9 mouse cellular contexts compared by ENCODE assay signal in the genomic region with DNA sequence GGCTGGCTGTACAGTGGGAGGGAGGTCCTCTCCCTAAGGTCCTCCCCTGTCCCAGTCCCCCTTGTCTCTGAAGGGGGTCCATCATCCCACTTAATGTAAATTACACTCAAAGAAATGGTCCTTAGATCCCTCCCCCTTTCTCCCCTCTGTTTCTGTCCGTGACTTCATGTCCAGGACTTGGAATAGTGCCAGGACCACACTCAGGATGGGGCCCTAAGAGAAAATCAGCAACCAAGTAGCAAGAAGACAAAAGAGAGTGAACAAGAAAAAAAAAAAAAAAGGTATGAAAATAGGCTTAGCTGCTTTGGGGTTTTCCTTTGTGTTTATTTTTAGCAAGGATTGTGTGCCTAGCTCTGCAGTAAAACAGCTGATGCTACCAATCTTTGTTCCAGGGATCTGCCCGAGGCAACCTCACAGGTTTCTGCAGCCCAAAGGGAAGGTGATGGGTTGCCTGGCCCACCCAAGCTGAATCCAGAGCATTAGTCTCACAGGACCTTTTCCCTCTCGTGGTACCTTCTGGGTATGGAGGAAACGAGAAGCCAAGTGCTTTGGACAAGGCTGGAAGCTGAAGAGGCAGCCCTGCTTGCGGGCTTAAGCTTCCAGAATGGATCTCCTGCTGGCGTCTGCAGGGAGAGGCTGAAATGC. TPM values are rescaled to one million over a fixed set of nuclear protein-coding genes. Genes with fewer than 3 reads are reported as not detected.
DNase-seq lines count a peak whose midpoint lies in the region; ATAC-seq lines count a peak whose summit lies in the region.
"Had no signal": no experiment of that assay in that cellular context is flagged by ENCODE, and none has a peak within 500 bp of the region (broad histone marks: within the 10 kb centered on the region; RNA-seq: fewer than 3 reads in every experiment).

No protein-coding gene starts in this region.

- DNase-seq in forebrain, embryonic 10.5 days (ENCODE audit: extremely low spot score, low spot score): no peak
- DNase-seq in kidney, postnatal 25 days: no peak
- peak; percentile 34 for DNase-seq in MN1 (ENCODE audit: low spot score)
- no peak for DNase-seq in liver
- DNase-seq in frontal cortex, postnatal 10 days (ENCODE audit: low spot score in 2 of 2): no peak
- DNase-seq: lung, postnatal 4 days had no signal

- no peak for ATAC-seq in forebrain, embryonic 16.5 days
- no peak for ATAC-seq in kidney, embryonic 16.5 days (ENCODE audit: low FRiP score, low TSS enrichment)
- ATAC-seq in midbrain, embryonic 12.5 days (ENCODE audit: low FRiP score, low read depth): no peak

- H3K4me3 ChIP-seq in forebrain, embryonic 16.5 days (replicated peaks; ENCODE audit: low read length): no peak overlapping the region
- H3K4me3 ChIP-seq in forebrain, embryonic 10.5 days: no peak overlapping the region
- no peak overlapping the region for H3K4me3 ChIP-seq in kidney, embryonic 16.5 days (ENCODE audit: low read length)
- no peak overlapping the region for H3K4me3 ChIP-seq in midbrain, embryonic 12.5 days

- H3K4me1 ChIP-seq in forebrain, embryonic 16.5 days (replicated peaks; ENCODE audit: control insufficient read depth, insufficient read depth, low read length): peaks cover 18% of the 10 kb centered on the region
- H3K4me1 ChIP-seq in forebrain, embryonic 10.5 days: peaks cover 34% of the 10 kb centered on the region
- peaks cover 31% of the 10 kb centered on the region for H3K4me1 ChIP-seq in kidney, embryonic 16.5 days (ENCODE audit: insufficient read depth, low read length)
- H3K4me1 ChIP-seq in midbrain, embryonic 12.5 days: peaks cover 23% of the 10 kb centered on the region; the same call in 1 of the 2 replicates

- no peaks in the 10 kb centered on the region for H3K27me3 ChIP-seq in forebrain, embryonic 16.5 days (replicated peaks; ENCODE audit: control insufficient read depth, insufficient read depth, low read length)
- H3K27me3 ChIP-seq in forebrain, embryonic 10.5 days (ENCODE audit: poor library complexity, severe bottlenecking): peaks cover 5% of the 10 kb centered on the region; the same call in 1 of the 2 replicates
- no peaks in the 10 kb centered on the region for H3K27me3 ChIP-seq in kidney, embryonic 16.5 days (ENCODE audit: insufficient read depth, low read length)
- H3K27me3 ChIP-seq in midbrain, embryonic 12.5 days: peaks cover 16% of the 10 kb centered on the region

- WGBS in forebrain, embryonic 16.5 days: 42% methylated on average over 6 of the region's 6 CpGs
- 79% methylated on average over 6 of the region's 6 CpGs for WGBS in forebrain, embryonic 10.5 days
- 48% methylated on average over 6 of the region's 6 CpGs for WGBS in kidney, embryonic 16.5 days
- WGBS in midbrain, embryonic 12.5 days: 64% methylated on average over 6 of the region's 6 CpGs

- no peak overlapping the region for H3K9ac ChIP-seq in forebrain, embryonic 16.5 days (replicated peaks; ENCODE audit: low read depth, low read length)
- H3K9ac ChIP-seq in kidney, embryonic 16.5 days (replicated peaks; ENCODE audit: low read length): no peak overlapping the region
- peak overlapping the region; percentile 20; the same call in 1 of the 2 replicates for H3K9ac ChIP-seq in midbrain, embryonic 12.5 days (replicated peaks)

- H3K9me3 ChIP-seq in forebrain, embryonic 16.5 days (ENCODE audit: control insufficient read depth, low read length): peaks cover 4% of the 10 kb centered on the region; the same call in 1 of the 2 replicates
- peaks cover 6% of the 10 kb centered on the region; the same call in 1 of the 2 replicates for H3K9me3 ChIP-seq in forebrain, embryonic 10.5 days
- H3K9me3 ChIP-seq in kidney, embryonic 16.5 days (ENCODE audit: low read length): no peaks in the 10 kb centered on the region
- peaks cover 5% of the 10 kb centered on the region; the same call in 1 of the 2 replicates for H3K9me3 ChIP-seq in midbrain, embryonic 12.5 days

- H3K36me3 ChIP-seq in forebrain, embryonic 16.5 days (ENCODE audit: control insufficient read depth, insufficient read depth): no peaks in the 10 kb centered on the region
- no peaks in the 10 kb centered on the region for H3K36me3 ChIP-seq in forebrain, embryonic 10.5 days (replicated peaks)
- H3K36me3 ChIP-seq in kidney, embryonic 16.5 days (ENCODE audit: insufficient read depth, low read length): no peaks in the 10 kb centered on the region
- no peaks in the 10 kb centered on the region for H3K36me3 ChIP-seq in midbrain, embryonic 12.5 days

- no peak overlapping the region for H3K4me2 ChIP-seq in forebrain, embryonic 16.5 days (ENCODE audit: low read length)
- H3K4me2 ChIP-seq in kidney, embryonic 16.5 days (replicated peaks; ENCODE audit: low read depth, low read length): no peak overlapping the region
- H3K4me2 ChIP-seq in midbrain, embryonic 12.5 days (replicated peaks): no peak overlapping the region

- H3K27ac ChIP-seq in forebrain, embryonic 16.5 days (ENCODE audit: low read length): peak overlapping the region; percentile 10; the same call in 1 of the 2 replicates
- no peak overlapping the region for H3K27ac ChIP-seq in forebrain, embryonic 10.5 days
- H3K27ac ChIP-seq in kidney, embryonic 16.5 days (ENCODE audit: low read length): peak overlapping the region; percentile 44; the same call in 1 of the 2 replicates
- no peak overlapping the region for H3K27ac ChIP-seq in midbrain, embryonic 12.5 days (replicated peaks)

RNA-seq across cellular contexts. Expression of a gene that starts 37.8 kb away (rescaled TPM):
- 3,503 and 3,633 TPM in 2 replicates for polyA plus RNA-seq in forebrain, embryonic 16.5 days (2015; fragmentation: Nextera tagmentation; extraction: Ambion mirVana)
- polyA plus RNA-seq in forebrain, embryonic 10.5 days (2016; fragmentation: Nextera tagmentation; extraction: Ambion mirVana): 2,460 and 2,659 TPM in 2 replicates
- 2,516 and 2,589 TPM in 2 replicates for polyA plus RNA-seq in kidney, embryonic 16.5 days (2015; fragmentation: Nextera tagmentation; extraction: Ambion mirVana)
- polyA plus RNA-seq in midbrain, embryonic 12.5 days (2016; fragmentation: Nextera tagmentation; extraction: Ambion mirVana): 3,369 and 3,552 TPM in 2 replicates

RNA-seq across cellular contexts. Expression of a gene that starts 50.1 kb away (rescaled TPM):
- 23.5 and 25.0 TPM in 2 replicates for polyA plus RNA-seq in forebrain, embryonic 16.5 days (2015; fragmentation: Nextera tagmentation; extraction: Ambion mirVana)
- 14.7 and 17.0 TPM in 2 replicates for polyA plus RNA-seq in forebrain, embryonic 10.5 days (2016; fragmentation: Nextera tagmentation; extraction: Ambion mirVana)
- 22.7 and 23.3 TPM in 2 replicates for polyA plus RNA-seq in kidney, embryonic 16.5 days (2015; fragmentation: Nextera tagmentation; extraction: Ambion mirVana)
- 27.4 and 29.3 TPM in 2 replicates for polyA plus RNA-seq in midbrain, embryonic 12.5 days (2016; fragmentation: Nextera tagmentation; extraction: Ambion mirVana)

Comparison
In these comparisons a context has a peak if more than half of its experiments do, and no peak if none do; other contexts are left out.
1. H3K27ac ChIP-seq: peak in forebrain, embryonic 16.5 days (single experiment) and kidney, embryonic 16.5 days (single experiment); none in forebrain, embryonic 10.5 days (single experiment) and midbrain, embryonic 12.5 days (single experiment).